Mouse (Mus musculus): ENCODE measurements around the gene Ebna1bp2.

Ebna1bp2 gene

DNA sequence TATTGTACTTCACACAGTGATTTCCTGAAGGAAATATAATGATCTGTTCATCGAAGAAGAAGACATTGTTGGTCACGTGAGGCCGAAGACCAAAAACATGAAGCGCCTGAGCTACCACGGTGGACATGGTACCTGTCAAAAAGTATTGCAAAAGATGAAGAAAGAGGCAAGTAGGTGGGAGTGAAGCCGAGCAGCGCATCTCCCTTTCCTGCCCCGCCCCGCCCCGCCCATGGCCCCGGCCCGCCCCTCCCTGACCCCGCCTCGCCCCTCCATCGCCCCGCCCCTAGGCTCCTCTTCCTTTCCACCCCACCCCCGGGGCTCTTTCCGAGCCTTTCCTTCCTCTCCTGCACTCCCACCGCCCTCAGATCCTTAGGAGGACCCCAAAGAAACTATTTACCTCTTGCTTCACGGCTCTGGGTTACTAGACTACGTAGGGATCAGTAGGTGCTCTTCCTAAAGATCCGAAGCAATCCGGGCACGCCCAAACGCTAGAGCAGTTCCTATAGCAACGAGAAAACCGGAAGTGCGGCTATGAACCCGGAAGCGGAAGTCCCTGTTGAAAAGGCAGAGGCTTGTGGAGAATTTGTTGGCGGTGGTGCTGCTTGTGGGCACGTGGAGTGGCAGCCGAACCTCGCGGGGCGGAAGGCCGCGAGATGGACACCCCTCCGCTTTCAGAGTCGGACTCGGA is at the start of gene Ebna1bp2, which contains the start of gene Cfap57:
TSS of gene Ebna1bp2 (plus strand) at position 521 of the 688 bp plus-strand sequence.
TSS of gene Cfap57 (minus strand) at position 499 of the 688 bp plus-strand sequence.
- DNase-seq (ENCODE audit: low read depth, low spot score), result peak; percentile 91

DNA sequence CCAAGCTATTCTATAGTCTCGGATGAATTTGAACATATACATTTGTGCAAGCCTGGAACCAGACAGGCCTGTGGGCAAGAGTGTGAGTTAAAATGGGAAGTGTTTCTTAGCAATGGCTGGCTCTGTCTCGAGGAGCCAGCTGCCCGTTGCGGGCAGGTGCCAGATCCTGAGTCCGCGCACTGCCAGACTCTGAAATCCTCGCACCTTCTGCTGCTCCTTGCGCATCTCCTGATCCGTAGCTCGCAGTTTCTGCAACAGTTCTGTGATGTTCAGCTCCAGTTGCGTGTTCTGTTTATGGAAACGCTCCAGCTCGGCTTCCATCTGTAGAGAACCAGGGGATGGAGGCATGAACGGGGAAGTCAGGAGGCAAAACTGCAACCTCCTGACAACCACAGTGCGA is 49.2 kb upstream of the Ebna1bp2 start:
- DNase-seq (ENCODE audit: low read depth, low spot score), result peak; percentile 85

DNA sequence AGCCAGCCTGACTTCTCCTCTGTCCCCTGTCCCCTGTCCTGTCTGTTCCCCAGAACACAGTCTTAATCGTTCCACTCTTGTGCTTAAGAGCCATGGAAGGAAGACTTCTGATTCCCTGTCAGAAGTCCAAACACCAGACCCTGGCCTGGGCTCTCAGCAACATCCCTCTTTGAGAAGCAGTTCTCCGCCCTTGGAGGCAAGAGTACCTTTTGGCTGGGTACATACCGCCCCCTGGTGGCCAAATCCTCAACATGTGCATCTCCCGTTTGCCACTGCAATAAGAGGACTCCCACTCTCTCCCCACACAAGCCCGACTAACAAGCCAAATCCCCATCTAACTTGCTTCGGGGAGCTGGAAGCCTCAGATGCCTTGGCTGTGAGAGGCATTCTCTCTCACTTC is 44.5 kb upstream of the Ebna1bp2 start:
- DNase-seq (ENCODE audit: low read depth, low spot score), result peak; percentile 65

DNA sequence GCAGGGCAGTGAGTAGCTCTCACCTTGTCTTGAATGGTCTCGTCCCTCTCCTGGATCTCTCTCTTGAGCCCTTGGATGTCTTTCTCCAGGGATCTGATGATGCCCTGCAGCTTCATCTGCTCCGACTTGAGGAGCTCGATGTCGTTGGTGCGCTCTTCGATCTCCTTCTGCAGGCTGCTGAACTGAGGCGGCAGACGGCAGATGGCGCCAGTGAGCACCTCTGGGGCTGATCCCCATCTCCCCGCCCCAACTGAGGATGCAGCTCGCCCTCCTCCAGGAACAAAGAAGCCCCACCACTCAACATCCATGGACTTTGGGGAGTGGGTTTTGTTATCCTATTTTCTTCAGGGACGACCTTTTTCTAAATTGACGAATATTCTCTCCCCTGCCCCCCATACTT is 41.3 kb upstream of the Ebna1bp2 start:
- DNase-seq (ENCODE audit: low read depth, low spot score), result no peak

DNA sequence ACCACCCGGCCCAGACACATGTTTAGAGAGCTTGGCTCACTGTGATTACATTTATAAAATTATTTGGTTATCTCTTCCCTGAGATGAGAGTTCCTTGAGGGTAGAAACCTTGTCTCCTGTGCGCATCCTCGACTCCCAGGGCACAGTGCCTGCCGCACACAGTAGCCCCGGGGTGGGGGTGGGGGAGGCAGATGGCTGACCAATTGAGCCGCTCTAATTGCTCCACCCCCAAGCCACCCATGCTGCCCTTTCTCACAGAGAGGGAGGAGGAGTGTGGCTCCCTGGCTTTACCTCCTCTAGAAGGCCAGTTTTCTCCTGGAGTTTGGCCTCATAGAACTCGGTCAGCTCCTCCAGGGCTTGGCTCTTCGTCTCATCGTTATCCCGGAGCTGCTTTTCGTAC is 39.1 kb upstream of the Ebna1bp2 start:
- no peak for DNase-seq (ENCODE audit: low read depth, low spot score)

DNA sequence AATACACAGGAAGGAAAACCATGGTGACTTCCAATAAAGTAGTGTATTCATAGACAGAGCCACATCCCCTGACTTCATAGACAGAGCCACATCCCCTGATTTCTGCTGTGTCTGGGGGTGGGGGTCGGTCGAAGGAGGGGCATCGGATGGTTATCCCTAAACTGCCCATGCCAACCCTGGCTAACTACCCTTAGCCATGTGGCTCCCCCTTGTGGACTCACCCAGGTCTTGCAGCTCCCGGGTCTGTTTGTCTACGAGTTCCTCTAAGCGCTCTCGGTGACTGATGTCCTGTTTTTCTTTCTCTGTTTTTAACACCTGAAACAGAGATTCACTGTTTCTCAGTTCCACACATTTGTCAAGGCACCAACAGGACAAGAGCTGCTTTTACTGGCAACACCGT is 38.0 kb upstream of the Ebna1bp2 start:
- no peak for DNase-seq (ENCODE audit: low read depth, low spot score)

DNA sequence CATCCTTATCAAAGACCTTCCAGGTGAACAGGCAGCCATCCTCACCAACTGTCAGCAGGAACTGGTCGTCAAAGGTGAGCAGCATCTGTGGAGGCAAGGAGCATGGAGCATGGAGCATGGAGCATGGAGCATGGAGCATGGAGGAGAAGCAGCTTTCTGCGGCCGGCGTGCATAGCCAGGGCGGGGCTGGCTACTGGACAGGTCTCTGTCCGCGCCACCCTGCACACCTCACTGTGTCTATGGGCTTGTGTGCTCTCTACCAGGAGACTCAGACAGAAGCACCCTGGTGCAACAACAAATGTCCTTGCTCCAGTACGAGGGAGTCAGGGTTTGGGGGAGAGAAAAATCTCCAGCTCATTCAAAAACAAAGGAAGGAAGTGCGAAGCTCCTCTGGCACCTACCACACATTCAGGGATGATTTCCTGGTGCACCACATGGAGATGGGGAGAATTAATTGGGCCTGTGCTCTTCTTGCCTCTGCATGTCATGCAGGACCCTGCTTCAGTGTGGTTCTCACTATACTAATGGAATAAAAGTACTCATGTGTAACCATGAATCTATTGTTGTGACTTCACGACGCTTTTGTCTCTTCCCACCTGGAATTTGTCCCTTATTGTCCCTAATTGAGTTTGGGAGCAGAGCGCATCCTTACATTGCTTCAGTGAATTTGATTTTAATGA is 31.4 kb upstream of the Ebna1bp2 start:
- no peak for DNase-seq (ENCODE audit: low read depth, low spot score)

DNA sequence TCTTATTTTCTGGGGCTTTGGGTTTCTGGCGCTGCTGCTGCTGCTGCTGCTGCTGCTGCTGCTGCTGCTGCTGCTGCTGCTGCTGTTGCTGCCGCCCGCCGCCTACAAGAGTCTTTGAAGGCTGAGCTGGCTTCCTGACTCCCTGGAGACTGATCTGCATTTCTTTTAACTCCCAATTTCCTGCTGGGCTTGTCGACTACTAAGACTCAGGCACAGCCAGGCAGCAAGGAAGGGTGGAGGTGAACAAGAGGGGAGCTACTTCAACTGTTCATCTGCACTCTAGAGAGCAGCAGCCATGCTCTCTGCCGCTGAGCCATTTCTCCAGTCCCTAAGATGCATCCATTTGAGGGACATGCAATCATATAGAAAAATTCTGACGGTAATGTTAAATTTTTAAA is 30.9 kb upstream of the Ebna1bp2 start:
- DNase-seq (ENCODE audit: low read depth, low spot score), result no peak

DNA sequence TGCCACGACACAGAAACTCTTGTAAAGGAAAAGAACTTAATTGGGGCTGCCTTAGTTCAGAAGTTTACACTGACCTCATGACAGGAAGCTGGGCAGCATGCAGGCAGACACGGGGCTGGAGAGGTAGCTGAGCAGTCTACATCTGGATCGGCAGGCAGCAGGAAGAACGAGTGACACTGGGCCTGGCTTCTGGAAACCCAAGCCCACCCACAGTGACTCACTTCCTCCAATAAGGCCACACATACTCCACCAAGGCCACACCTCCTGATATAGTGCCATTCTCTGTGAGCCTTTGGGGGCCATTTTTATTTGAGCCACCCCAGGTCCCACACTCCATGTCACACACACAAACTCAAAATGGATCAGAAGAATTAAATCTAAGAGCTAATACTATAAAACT is 16.5 kb upstream of the Ebna1bp2 start:
- no peak for DNase-seq (ENCODE audit: low read depth, low spot score)

DNA sequence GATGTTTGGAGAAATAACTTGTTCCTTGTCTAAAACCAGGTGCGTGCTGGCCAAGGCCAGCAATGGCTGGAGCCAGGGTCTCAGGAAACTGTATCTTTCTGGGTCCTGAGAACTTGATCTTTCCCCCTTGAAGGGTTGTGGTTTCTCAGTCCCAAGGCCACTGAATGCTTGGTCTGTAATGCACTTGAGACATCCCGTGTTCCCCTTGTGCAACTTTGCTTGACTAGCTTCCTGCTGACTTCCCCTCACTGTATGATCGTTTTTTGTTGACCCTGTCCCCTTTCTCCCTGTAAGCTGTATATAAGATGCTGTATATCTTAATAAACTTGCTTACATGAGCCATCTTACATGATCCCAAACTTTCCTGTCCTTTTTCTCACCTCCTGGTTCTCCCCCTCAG is 10.8 kb upstream of the Ebna1bp2 start:
- DNase-seq (ENCODE audit: low read depth, low spot score), result no peak

DNA sequence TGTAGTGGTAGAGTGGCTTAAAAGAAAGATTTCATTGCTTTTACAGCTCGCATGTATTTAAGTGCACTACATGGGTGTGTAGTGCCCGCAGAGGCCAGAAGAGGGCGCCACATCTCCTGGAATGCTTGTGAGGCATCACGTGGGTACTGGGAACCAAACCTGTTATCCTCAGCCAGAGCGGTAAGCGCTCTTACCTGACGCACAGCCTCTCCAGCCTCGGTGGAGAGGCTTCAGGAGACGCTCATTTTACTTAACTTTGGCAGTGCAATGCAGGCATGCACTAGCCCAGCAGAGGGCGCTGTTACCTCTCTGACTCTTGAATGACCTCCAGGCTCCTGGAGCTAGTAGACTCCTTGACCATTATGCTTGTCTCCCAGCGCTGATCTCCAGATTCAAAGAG is 8.0 kb upstream of the Ebna1bp2 start:
- no peak for DNase-seq (ENCODE audit: low read depth, low spot score)

DNA sequence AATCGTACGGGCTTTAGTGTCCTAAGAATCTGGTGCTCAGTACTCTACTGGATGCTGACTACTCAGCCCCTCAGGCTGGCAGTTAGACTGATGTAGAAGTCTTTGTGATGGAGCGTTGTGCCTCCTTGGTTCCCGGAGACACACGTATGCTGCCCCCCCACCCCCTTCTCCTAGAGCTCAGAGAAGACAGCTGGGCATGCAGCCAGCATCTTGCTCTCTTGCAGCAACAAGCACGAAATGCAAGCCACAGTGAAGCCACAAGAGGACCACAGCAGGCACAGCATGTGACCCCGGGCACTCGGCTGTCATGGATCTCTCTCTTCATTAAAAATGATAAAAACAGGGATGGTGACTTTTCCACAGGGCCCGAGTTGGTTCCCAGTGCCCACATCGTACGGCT is 5.2 kb upstream of the Ebna1bp2 start:
- no peak for DNase-seq (ENCODE audit: low read depth, low spot score)

DNA sequence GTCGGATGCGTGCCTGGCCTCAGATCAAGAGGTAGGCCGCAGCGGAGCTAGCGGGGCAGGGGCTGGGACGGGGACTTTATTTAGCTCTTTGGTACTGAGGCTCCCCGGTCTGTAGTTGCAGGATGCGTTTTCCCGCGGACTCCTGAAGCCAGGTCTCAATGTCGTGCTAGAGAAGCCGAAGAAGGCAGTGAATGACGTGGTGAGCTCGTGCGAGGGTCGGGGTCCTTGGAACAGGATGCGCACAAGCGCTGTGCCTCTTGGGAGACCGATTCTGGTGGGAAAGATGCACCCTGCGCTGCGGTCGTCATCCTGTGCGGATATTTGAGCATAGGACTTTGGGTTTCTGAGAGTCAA is 345 bp downstream of the Ebna1bp2 start:
- DNase-seq (ENCODE audit: low read depth, low spot score), result no peak

DNA sequence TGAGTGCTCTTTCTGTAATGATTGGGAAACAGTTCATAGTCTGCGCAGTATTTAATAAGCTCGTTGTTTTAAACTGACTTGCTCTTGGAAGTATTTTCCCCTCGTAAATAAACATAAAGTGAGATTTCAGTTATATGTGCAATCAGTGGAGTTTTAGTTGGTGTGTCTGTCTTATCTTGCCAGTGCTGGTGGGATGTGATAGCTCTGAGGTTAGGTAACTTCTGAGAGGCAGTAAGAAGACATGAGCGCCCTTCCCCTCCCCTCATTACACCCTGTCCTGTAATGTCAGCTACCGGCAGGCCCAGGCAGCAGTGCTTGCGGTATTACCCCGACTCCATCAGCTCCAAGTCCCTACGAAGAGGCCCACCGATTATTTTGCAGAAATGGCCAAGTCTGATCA is 1.2 kb downstream of the Ebna1bp2 start:
- no peak for DNase-seq (ENCODE audit: low read depth, low spot score)

DNA sequence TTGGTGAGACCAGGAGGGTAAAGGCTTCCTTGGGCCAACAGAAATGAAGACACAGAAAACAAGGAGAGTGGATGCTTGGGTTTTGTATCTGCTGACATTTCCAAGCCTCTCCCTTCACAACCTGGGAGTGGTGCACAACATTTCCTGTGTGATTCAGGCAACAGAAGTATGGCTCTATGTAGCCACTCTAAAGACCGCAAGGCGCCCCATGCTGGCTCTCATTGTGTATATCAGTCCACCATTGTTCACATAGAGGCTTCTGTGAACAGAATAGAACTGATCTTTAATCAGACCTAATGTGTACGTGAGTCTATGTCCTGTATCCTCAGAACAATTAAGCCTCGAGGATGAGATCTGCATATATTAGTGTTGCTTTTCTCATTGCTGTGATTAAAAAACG is 9.7 kb downstream of the Ebna1bp2 start:
- no peak for DNase-seq (ENCODE audit: low read depth, low spot score)

DNA sequence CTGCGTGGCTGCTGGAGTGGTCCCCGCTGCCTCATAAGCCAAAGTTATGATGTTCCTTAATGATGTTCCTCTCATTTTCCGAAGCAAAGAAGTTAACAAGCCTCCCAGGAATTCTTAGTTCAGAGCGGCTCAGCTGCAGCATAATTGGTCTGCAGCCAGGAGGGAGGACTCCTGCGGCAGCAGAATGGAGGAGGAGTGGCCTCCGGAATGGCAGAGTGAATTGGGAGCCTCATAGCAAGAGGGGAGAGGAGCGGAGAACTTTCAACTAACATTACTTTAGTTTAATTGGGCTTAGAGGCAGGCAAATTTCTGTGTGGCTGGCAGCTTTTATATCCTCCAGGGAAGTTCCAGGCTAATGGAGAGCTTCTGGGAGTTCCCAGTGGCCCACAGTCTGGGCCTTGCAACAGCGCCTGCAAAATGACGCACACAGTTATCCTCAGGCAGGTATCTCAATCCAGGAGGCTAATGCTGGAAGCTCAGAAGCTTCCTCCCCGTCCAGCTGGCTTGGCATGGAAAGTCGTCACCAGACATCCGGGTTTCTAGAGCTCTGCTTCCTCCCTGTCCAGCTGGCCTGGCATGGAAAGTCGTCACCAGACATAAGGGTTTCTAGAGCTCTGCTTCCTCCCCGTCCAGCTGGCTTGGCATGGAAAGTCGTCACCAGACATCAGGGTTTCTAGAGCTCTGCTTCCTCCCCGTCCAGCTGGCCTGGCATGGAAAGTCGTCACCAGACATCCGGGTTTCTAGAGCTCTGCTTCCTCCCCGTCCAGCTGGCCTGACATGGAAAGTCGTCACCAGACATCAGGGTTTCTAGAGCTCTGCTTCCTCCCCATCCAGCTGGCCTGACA is 22.0 kb downstream of the Ebna1bp2 start:
- DNase-seq (ENCODE audit: low read depth, low spot score), result no peak

DNA sequence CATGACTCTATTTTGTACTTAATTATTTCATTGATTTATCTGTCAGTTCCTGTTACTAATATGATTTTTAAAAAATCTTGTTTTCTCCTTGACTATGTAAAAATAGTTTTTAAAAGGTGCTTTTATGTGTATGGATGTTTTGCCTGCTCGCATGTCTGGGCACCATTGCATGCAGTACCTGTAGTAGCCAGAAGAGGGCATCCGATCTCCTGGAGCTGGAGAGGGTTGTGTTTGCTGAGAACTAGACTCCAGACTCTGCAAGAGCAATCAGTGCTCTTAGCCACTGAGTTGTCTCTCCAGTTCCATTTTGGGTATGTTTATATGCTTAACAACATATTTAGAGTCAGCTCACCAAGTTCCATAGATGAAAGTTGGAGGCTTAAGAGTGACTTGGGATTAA is 24.6 kb downstream of the Ebna1bp2 start:
- DNase-seq (ENCODE audit: low read depth, low spot score), result no peak

DNA sequence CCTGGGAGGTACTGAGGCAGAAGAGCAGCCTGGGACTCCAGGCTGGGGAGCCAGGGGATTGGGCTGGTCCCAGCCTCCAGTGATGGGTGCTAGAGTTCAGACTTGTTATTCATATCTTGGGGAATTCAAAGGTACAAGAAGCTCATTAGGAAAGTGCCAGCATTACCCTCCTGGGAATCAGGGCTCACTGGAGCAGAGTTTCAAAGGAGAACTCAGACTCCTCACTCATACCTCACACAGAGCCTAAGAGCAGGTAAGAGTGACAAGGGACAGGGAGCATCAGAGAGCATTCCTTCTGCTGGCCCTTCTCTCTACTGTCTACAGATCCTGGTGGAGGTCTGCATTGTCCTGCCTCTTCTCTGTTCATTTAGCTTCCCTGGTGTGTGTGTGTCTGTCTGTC is 38.1 kb downstream of the Ebna1bp2 start, which contains the start of gene Olfr62:
TSS of gene Olfr62 (plus strand) at position 301 of the 400 bp plus-strand sequence.
- DNase-seq (ENCODE audit: low read depth, low spot score), result no peak
